Mouse (Mus musculus) thymus, adult 2 months (tissue): Measurements from ENCODE around the gene Bglap.
"Not testable (repeated sequence)": the region's sequence is repeated elsewhere in the genome, so short reads cannot be mapped to it uniquely, and the experiment has no call there.

Experiments
- CTCF ChIP-seq: fragments of 200-500 bp; IDR thresholded peaks from 2 replicates; pipeline ENCODE4 v1.5.1; 2012; ENCODE audit warnings: mild to moderate bottlenecking, control low read depth, low read length, moderate library complexity, borderline replicate concordance; ENCODE audit not compliant: control insufficient read depth, poor library complexity, insufficient read depth; ENCODE audit errors: extremely low read depth
- POLR2A ChIP-seq: fragments of 200-500 bp; IDR thresholded peaks from 2 replicates; pipeline ENCODE4 v1.6.1; 2012; ENCODE audit warnings: mild to moderate bottlenecking, low read length, control low read depth, moderate library complexity; ENCODE audit not compliant: control insufficient read depth, poor library complexity, insufficient read depth; ENCODE audit errors: extremely low read depth

DNA sequence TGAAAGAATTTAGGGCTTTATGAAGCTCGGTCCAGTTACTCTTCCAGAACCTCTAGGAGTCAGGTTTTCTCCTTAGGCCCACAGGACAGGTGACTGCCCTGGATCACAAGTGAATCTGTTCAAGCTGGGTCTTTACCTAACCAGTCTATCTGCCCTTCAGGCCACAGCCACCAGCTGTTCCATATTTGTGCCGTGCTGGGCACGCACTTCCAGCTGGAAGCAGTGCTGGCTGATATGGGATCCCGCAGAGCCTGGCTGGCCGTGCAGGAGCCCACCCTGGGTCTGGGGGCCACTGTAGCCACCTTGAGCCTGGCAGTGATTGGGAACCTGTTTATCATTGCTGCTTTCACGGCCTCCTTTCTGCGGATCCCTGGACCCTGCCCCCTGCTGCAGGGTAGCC, 7.6 kb downstream of the Bglap start:
- not testable (repeated sequence) for TF ChIP-seq POLR2A, CTCF
